In the genomic region with DNA sequence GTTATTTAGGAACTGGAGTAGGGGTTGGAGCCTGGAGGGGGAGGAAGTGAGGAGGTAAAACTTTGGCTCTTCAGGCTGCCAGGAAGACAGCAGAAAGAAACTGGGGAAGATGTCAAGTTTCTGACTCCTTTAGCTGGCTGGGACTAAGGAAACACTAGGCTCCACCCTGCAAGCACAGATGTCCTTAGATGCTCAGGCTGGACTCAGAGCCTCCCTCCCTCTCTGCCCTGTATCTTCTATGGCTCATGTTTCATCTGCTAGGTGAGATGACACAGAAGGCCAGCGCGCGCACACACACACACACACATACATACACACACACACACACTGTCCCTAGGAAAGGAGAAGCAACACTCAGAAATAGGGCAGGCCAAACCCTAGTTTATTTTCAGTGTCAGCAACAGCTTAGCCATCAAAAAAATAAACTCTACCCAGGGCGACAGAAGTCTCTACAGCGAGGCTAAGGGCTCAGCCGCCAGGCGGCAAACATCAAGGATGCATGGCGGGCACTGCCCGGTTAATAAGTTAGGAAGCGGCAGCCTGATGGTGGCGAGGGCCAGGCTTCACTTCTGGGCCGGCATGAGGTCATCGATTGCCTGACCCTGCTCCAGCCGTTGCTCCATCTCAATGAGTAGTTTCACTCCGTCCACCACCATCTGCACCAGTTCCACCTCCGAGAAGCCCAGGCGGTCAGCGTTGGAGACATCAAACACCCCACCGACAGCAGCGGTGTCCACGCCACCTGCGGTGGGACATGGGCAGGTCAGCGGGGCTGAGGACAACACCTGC, we compare ENCODE assay signal across 8 mouse cellular contexts. TPM values are rescaled to one million over a fixed set of nuclear protein-coding genes. Genes with fewer than 3 reads are reported as not detected.
DNase-seq lines count a peak whose midpoint lies in the region; ATAC-seq and TF ChIP-seq lines count a peak whose summit lies in the region.

No protein-coding gene starts in this region.

- no peak for ATAC-seq in cerebellum, adult (ENCODE audit: insufficient number of reproducible peaks, low FRiP score, low TSS enrichment)
- no peak for ATAC-seq in intestine, postnatal 0 days
- ATAC-seq in midbrain, embryonic 11.5 days (ENCODE audit: low FRiP score) = no peak

- WGBS in cerebellum, adult 2 months = 7% methylated on average over 23 of the region's 23 CpGs
- WGBS in intestine, postnatal 0 days = 68% methylated on average over 23 of the region's 23 CpGs
- 55% methylated on average over 23 of the region's 23 CpGs for WGBS in midbrain, embryonic 11.5 days

- peak overlapping the region; percentile 84 for H3K4me2 ChIP-seq in intestine, postnatal 0 days (replicated peaks; ENCODE audit: low read depth)
- H3K4me2 ChIP-seq in midbrain, embryonic 11.5 days = peak overlapping the region; percentile 61

- intact Hi-C loops in gastrocnemius, postnatal 14 days (cut with DNase I; ENCODE audit: low total_unique reads) = no loop called here

- peak; percentile 14; the same call in 1 of the 2 replicates for TF ChIP-seq POLR2A in cerebellum, adult 2 months (IDR thresholded peaks at IDR 0.05; ENCODE audit: borderline replicate concordance, insufficient read depth, low read length)

- 0 out of 2 replicates have a peak, but pooled peaks have one; percentile 2 for TF ChIP-seq CTCF in cerebellum, adult 2 months (IDR thresholded peaks at IDR 0.05; ENCODE audit: borderline replicate concordance, insufficient read depth, low read depth, low read length)
- TF ChIP-seq CTCF in intestine, postnatal 0 days (IDR thresholded peaks at IDR 0.05; ENCODE audit: low read depth) = no peak

- peak overlapping the region; percentile 96 for H3K27ac ChIP-seq in cerebellum, adult 2 months (ENCODE audit: insufficient read depth, low read length)
- peak overlapping the region; percentile 63 for H3K27ac ChIP-seq in intestine, postnatal 0 days (ENCODE audit: low read depth, low read length)
- peak overlapping the region; percentile 86 for H3K27ac ChIP-seq in midbrain, embryonic 11.5 days (ENCODE audit: low read depth, low read length)

- peaks cover 12% of the 10 kb centered on the region for H3K4me1 ChIP-seq in cerebellum, adult 2 months (ENCODE audit: control insufficient read depth, insufficient read depth, low read length)
- peaks cover 4% of the 10 kb centered on the region for H3K4me1 ChIP-seq in intestine, postnatal 0 days (replicated peaks; ENCODE audit: control insufficient read depth, insufficient read depth, low read length)
- H3K4me1 ChIP-seq in midbrain, embryonic 11.5 days (ENCODE audit: control insufficient read depth, insufficient read depth, low read length) = peaks cover 29% of the 10 kb centered on the region

- H3K36me3 ChIP-seq in intestine, postnatal 0 days (ENCODE audit: control insufficient read depth, insufficient read depth) = 0 out of 2 replicates have a peak, but pooled peaks cover 9% of the 10 kb centered on the region
- peaks cover 12% of the 10 kb centered on the region; the same call in 1 of the 2 replicates for H3K36me3 ChIP-seq in midbrain, embryonic 11.5 days (ENCODE audit: control insufficient read depth, insufficient read depth, low read length)

- peak; percentile 57 to 71 for DNase-seq in cerebellum, adult 2 months
- DNase-seq in Muller cell, postnatal 12 days (ENCODE audit: inconsistent ontology term) = peak; percentile 66
- DNase-seq in gastrocnemius, postnatal 14 days = peak; percentile 44
- DNase-seq in midbrain, embryonic 11.5 days (ENCODE audit: low spot score, missing footprints) = peak; percentile 91
- no peak for DNase-seq in c-Kit-positive CD71-positive TER-119-positive erythroid progenitor cells, embryonic 14.5 days (ENCODE audit: low spot score)
- no peak for DNase-seq in spleen, postnatal 10 days (ENCODE audit: low spot score in 2 of 2)

- H3K9me3 ChIP-seq in intestine, postnatal 0 days (ENCODE audit: control insufficient read depth) = no peaks in the 10 kb centered on the region
- H3K9me3 ChIP-seq in midbrain, embryonic 11.5 days (ENCODE audit: control insufficient read depth, low read length) = no peaks in the 10 kb centered on the region

- H3K4me3 ChIP-seq in cerebellum, adult 2 months (replicated peaks; ENCODE audit: insufficient read depth, low read depth, low read length) = peak overlapping the region; percentile 66
- peak overlapping the region; percentile 9; the same call in 1 of the 2 replicates for H3K4me3 ChIP-seq in intestine, postnatal 0 days (ENCODE audit: low read depth, low read length)
- H3K4me3 ChIP-seq in midbrain, embryonic 11.5 days (ENCODE audit: low read depth, low read length) = peak overlapping the region; percentile 91

- H3K27me3 ChIP-seq in cerebellum, adult 2 months (ENCODE audit: control insufficient read depth, insufficient read depth, low read length) = no peaks in the 10 kb centered on the region
- no peaks in the 10 kb centered on the region for H3K27me3 ChIP-seq in intestine, postnatal 0 days (replicated peaks; ENCODE audit: control insufficient read depth, insufficient read depth, low read length)
- H3K27me3 ChIP-seq in midbrain, embryonic 11.5 days (ENCODE audit: control insufficient read depth, insufficient read depth, low read length) = peaks cover 6% of the 10 kb centered on the region

- no peak overlapping the region for H3K9ac ChIP-seq in intestine, postnatal 0 days (ENCODE audit: low read depth, low read length)
- H3K9ac ChIP-seq in midbrain, embryonic 11.5 days (ENCODE audit: low read length) = peak overlapping the region; percentile 97

RNA-seq across cellular contexts. Expression of a gene that starts 2.9 kb away (rescaled TPM):
- 5,042 and 5,433 TPM in 2 replicates for polyA plus RNA-seq in cerebellum, adult 2 months (2012; rRNA removed)
- total RNA-seq in gastrocnemius, postnatal 14 days (2021) = 10 to 100 TPM; 19.8 to 32.6 TPM
- polyA plus RNA-seq in intestine, postnatal 0 days (2015; fragmentation: Nextera tagmentation; extraction: Ambion mirVana) = 628 and 645 TPM in 2 replicates
- polyA plus RNA-seq in midbrain, embryonic 11.5 days (2014; fragmentation: Nextera tagmentation; extraction: Ambion mirVana) = 2,717 and 2,900 TPM in 2 replicates

RNA-seq across cellular contexts. Expression of a gene that starts 8.7 kb away (rescaled TPM):
- 14.2 and 14.4 TPM in 2 replicates for polyA plus RNA-seq in cerebellum, adult 2 months (2012; rRNA removed)
- 1 to 10 TPM; 2.7 to 4.7 TPM for total RNA-seq in gastrocnemius, postnatal 14 days (2021)
- polyA plus RNA-seq in intestine, postnatal 0 days (2015; fragmentation: Nextera tagmentation; extraction: Ambion mirVana) = 5.6 TPM in 2 replicates
- polyA plus RNA-seq in midbrain, embryonic 11.5 days (2014; fragmentation: Nextera tagmentation; extraction: Ambion mirVana) = 5.5 and 6.0 TPM in 2 replicates

RNA-seq across cellular contexts. Expression of a gene that starts 43.9 kb away (rescaled TPM):
- polyA plus RNA-seq in cerebellum, adult 2 months (2012; rRNA removed) = 52.7 and 54.4 TPM in 2 replicates
- total RNA-seq in gastrocnemius, postnatal 14 days (2021) = 10 to 100 TPM; 14.9 to 17.2 TPM
- polyA plus RNA-seq in intestine, postnatal 0 days (2015; fragmentation: Nextera tagmentation; extraction: Ambion mirVana) = 29.6 and 32.1 TPM in 2 replicates
- polyA plus RNA-seq in midbrain, embryonic 11.5 days (2014; fragmentation: Nextera tagmentation; extraction: Ambion mirVana) = 62.2 and 64.1 TPM in 2 replicates

RNA-seq across cellular contexts. Expression of a gene that starts 43.9 kb away (rescaled TPM):
- 46.8 and 49.8 TPM in 2 replicates for polyA plus RNA-seq in cerebellum, adult 2 months (2012; rRNA removed)
- 10 to 100 TPM; 34.2 to 35.6 TPM for total RNA-seq in gastrocnemius, postnatal 14 days (2021)
- 42.6 and 44.8 TPM in 2 replicates for polyA plus RNA-seq in intestine, postnatal 0 days (2015; fragmentation: Nextera tagmentation; extraction: Ambion mirVana)
- polyA plus RNA-seq in midbrain, embryonic 11.5 days (2014; fragmentation: Nextera tagmentation; extraction: Ambion mirVana) = 50.8 and 54.7 TPM in 2 replicates

Comparison
In these comparisons a context has a peak if more than half of its experiments do, and no peak if none do; other contexts are left out.
1. DNase-seq: peak in cerebellum, adult 2 months (2 of 2), Muller cell, postnatal 12 days (single experiment), gastrocnemius, postnatal 14 days (single experiment) and midbrain, embryonic 11.5 days (single experiment); none in c-Kit-positive CD71-positive TER-119-positive erythroid progenitor cells, embryonic 14.5 days (single experiment) and spleen, postnatal 10 days (0 of 2).
2. H3K4me3 ChIP-seq: peak in every context shown above with its lines; median percentile 91 in midbrain, embryonic 11.5 days; 66 in cerebellum, adult 2 months; 9 in intestine, postnatal 0 days.
3. Peak in every context shown above with its lines, with median percentiles within 50 percentile points of each other: H3K27ac ChIP-seq.